Mouse (Mus musculus) cerebellum, adult 2 months (tissue): ENCODE results near the gene P2rx7. TPM values are rescaled to one million over a fixed set of nuclear protein-coding genes. Genes with fewer than 3 reads are reported as not detected.
A peak's percentile ranks its signal among the peaks of the same experiment; 100 is the strongest.

Experiments used
- DNase-seq, 2 experiments: peaks; one replicate each; pipeline ENCODE4 v3.0.0; 2021
- H3K27ac ChIP-seq: fragments of 200-500 bp; 2 replicates; pipeline ENCODE4 v1.5.1; 2012; ENCODE audit warnings: low read length, control low read depth, inconsistent platforms; ENCODE audit not compliant: insufficient read depth
- H3K27me3 ChIP-seq: fragments of 200-500 bp; 2 replicates; pipeline ENCODE4 v1.6.1; 2012; ENCODE audit warnings: inconsistent platforms, mild to moderate bottlenecking, low read length, moderate library complexity; ENCODE audit not compliant: control insufficient read depth, insufficient read depth
- H3K4me1 ChIP-seq: fragments of 200-500 bp; 2 replicates; pipeline ENCODE4 v1.6.1; 2011; ENCODE audit warnings: low read length; ENCODE audit not compliant: control insufficient read depth, insufficient read depth
- H3K4me3 ChIP-seq: fragments of 200-500 bp; replicated peaks from 2 replicates; pipeline ENCODE3; 2011; ENCODE audit warnings: mild to moderate bottlenecking, low read depth, low read length, control low read depth; ENCODE audit not compliant: insufficient read depth
- CTCF ChIP-seq: fragments of 200-500 bp; IDR thresholded peaks from 2 replicates; pipeline ENCODE4 v1.5.1; 2011; ENCODE audit warnings: low read depth, mild to moderate bottlenecking, control low read depth, low read length, moderate library complexity, borderline replicate concordance; ENCODE audit not compliant: insufficient read depth
- POLR2A ChIP-seq: fragments of 200-500 bp; IDR thresholded peaks from 2 replicates; pipeline ENCODE4 v1.6.1; 2011; ENCODE audit warnings: low read length, control low read depth, borderline replicate concordance; ENCODE audit not compliant: insufficient read depth
- WGBS: fragments of 180-500 bp; shearing (Covaris S2); methylation state at CpG from one replicate; pipeline ENCODE4 v1.1.7; 2018; 5-methylcytosine and 5-hydroxymethylcytosine counted together
- polyA plus RNA-seq: library from polyadenylated mRNA; depleted of rRNA; stranded (reverse); fragments of >200 nt; gene quantifications from 2 replicates; pipeline ENCODE4 v1.2.3, GENCODE M21; 2012

Gene P2rx7
- polyA plus RNA-seq, 1 experiment, result 16.8 TPM

- no peak for TF ChIP-seq POLR2A
- no peak for TF ChIP-seq CTCF
- Histone ChIP-seq H3K27me3 (no peaks in the 10 kb centered on the region), H3K27ac (no peak overlapping the region), H3K4me3 (no peak overlapping the region), H3K4me1 (no peaks in the 10 kb centered on the region)
- WGBS, result 80% methylated on average over 5 of the region's 5 CpGs
- DNase-seq, result no peak
Observed at GRCm38 (mm10) chr5:122700837-122701212, 57.1 kb downstream of the P2rx7 start.

GRCm38 (mm10) chr5:122702156-122702555 lies 58.4 kb downstream of the P2rx7 start:
- 64% methylated on average over 6 of the region's 6 CpGs for WGBS
- H3K4me3 ChIP-seq, result no peak overlapping the region

GRCm38 (mm10) chr5:122703574-122703973 lies 59.9 kb downstream of the P2rx7 start:
- TF ChIP-seq POLR2A, result no peak
- no peak for TF ChIP-seq CTCF

More at GRCm38 (mm10) chr5:122702156-122702555, 58.4 kb downstream of the P2rx7 start:
- TF ChIP-seq CTCF, result no peak
- TF ChIP-seq POLR2A, result no peak
- no peak for DNase-seq
- no peaks in the 10 kb centered on the region for H3K4me1 ChIP-seq
- no peaks in the 10 kb centered on the region for H3K27me3 ChIP-seq
- no peak overlapping the region for H3K27ac ChIP-seq

GRCm38 (mm10) chr5:122704571-122704970 lies 60.9 kb downstream of the P2rx7 start:
- H3K4me3 ChIP-seq, result no peak overlapping the region
- DNase-seq, result no peak
- no peaks in the 10 kb centered on the region for H3K4me1 ChIP-seq
- 88% methylated on average over 4 of the region's 4 CpGs for WGBS
- TF ChIP-seq CTCF, result no peak
- no peak for TF ChIP-seq POLR2A
- no peaks in the 10 kb centered on the region for H3K27me3 ChIP-seq
- H3K27ac ChIP-seq, result no peak overlapping the region

More at GRCm38 (mm10) chr5:122703574-122703973, 59.9 kb downstream of the P2rx7 start:
- no peaks in the 10 kb centered on the region for H3K4me1 ChIP-seq
- H3K27me3 ChIP-seq, result no peaks in the 10 kb centered on the region
- 89% methylated on average over 2 of the region's 2 CpGs for WGBS
- H3K27ac ChIP-seq, result no peak overlapping the region
- DNase-seq, result no peak
- no peak overlapping the region for H3K4me3 ChIP-seq

- DNase-seq, result no peak
- Histone ChIP-seq H3K27me3 (no peaks in the 10 kb centered on the region), H3K4me3 (no peak overlapping the region), H3K4me1 (no peaks in the 10 kb centered on the region), H3K27ac (no peak overlapping the region)
- 82% methylated on average over 3 of the region's 3 CpGs for WGBS
- no peak for TF ChIP-seq POLR2A
- no peak for TF ChIP-seq CTCF
Observed at GRCm38 (mm10) chr5:122705174-122705573, 61.5 kb downstream of the P2rx7 start.

GRCm38 (mm10) chr5:122706917-122707275 lies 63.2 kb downstream of the P2rx7 start:
- Histone ChIP-seq H3K4me3 (peak overlapping the region; percentile 74), H3K4me1 (no peaks in the 10 kb centered on the region), H3K27ac (peak overlapping the region; percentile 71), H3K27me3 (no peaks in the 10 kb centered on the region)
- DNase-seq, result no peak
- TF ChIP-seq POLR2A (no peak), CTCF (no peak)
- WGBS, result 35% methylated on average over 5 of the region's 5 CpGs

GRCm38 (mm10) chr5:122707276-122708181 lies 63.8 kb downstream of the P2rx7 start, which contains the start of gene P2rx4:
Gene P2rx4 (plus strand): TSS chr5:122707544.
- H3K4me3 ChIP-seq, result peak within 1 kb of the TSS; percentile 74
- TF ChIP-seq CTCF, result no peak
- TF ChIP-seq POLR2A, result peak; percentile 61
- DNase-seq, result peak; percentile 82 to 84
- H3K27ac ChIP-seq, result peak within 1 kb of the TSS; percentile 71
- under 1% methylated on average over 66 of the region's 66 CpGs for WGBS
- no peaks in the 10 kb centered on the region for H3K4me1 ChIP-seq
- no peaks in the 10 kb centered on the region for H3K27me3 ChIP-seq

- no peak overlapping the region for H3K27ac ChIP-seq
- 92% methylated on average over 6 of the region's 6 CpGs for WGBS
- no peak for TF ChIP-seq POLR2A
- TF ChIP-seq CTCF, result no peak
Observed at GRCm38 (mm10) chr5:122708819-122709218, 65.1 kb downstream of the P2rx7 start.

More at GRCm38 (mm10) chr5:122708819-122709218, 65.1 kb downstream of the P2rx7 start:
- H3K4me3 ChIP-seq, result no peak overlapping the region
- no peaks in the 10 kb centered on the region for H3K4me1 ChIP-seq
- no peaks in the 10 kb centered on the region for H3K27me3 ChIP-seq
- no peak for DNase-seq
